Mouse (Mus musculus) forebrain, embryonic 16.5 days (tissue): ENCODE measurements around the gene Thap4. TPM values are rescaled to one million over a fixed set of nuclear protein-coding genes. Genes with fewer than 3 reads are reported as not detected.

Experiments used
- ATAC-seq: fragments of 200-750 bp; cut with Nextera tagmentation; 2 replicates; pipeline ENCODE4 v1.8.0; 2017; ENCODE audit warnings: mild to moderate bottlenecking, moderate library complexity
- H3K27ac ChIP-seq: fragments of 300-500 bp; sonication (generic); 2 replicates; pipeline ENCODE4 v1.5.1; 2014; ENCODE audit warnings: low read length, control low read depth
- H3K27me3 ChIP-seq: fragments of 300-500 bp; sonication (generic); replicated peaks from 2 replicates; pipeline ENCODE4 v1.6.1; 2014; ENCODE audit warnings: low read length; ENCODE audit not compliant: control insufficient read depth, insufficient read depth
- H3K36me3 ChIP-seq: fragments of 300-500 bp; sonication (generic); 2 replicates; pipeline ENCODE4 v1.6.1; 2014; ENCODE audit not compliant: control insufficient read depth, insufficient read depth
- H3K4me1 ChIP-seq: fragments of 300-500 bp; sonication (generic); replicated peaks from 2 replicates; pipeline ENCODE4 v1.6.1; 2014; ENCODE audit warnings: low read length; ENCODE audit not compliant: control insufficient read depth, insufficient read depth
- H3K4me2 ChIP-seq: fragments of 300-500 bp; sonication (generic); 2 replicates; pipeline ENCODE4 v1.6.1; 2014; ENCODE audit warnings: mild to moderate bottlenecking, low read length, control low read depth
- H3K4me3 ChIP-seq: fragments of 300-500 bp; sonication (generic); replicated peaks from 2 replicates; pipeline ENCODE4 v1.5.1; 2014; ENCODE audit warnings: mild to moderate bottlenecking, low read length, control low read depth
- H3K9ac ChIP-seq: fragments of 300-500 bp; sonication (generic); replicated peaks from 2 replicates; pipeline ENCODE4 v1.6.1; 2014; ENCODE audit warnings: low read depth, low read length, control low read depth
- H3K9me3 ChIP-seq: fragments of 300-500 bp; sonication (generic); 2 replicates; pipeline ENCODE4 v1.6.1; 2016; ENCODE audit warnings: low read length; ENCODE audit not compliant: control insufficient read depth
- WGBS: fragments of 180-500 bp; shearing (Covaris S2); extraction: QIAGEN DNeasy Blood & Tissue Kit; methylation state at CpG from one replicate; pipeline ENCODE4 v1.1.7; 2014; 5-methylcytosine and 5-hydroxymethylcytosine counted together
- polyA plus RNA-seq: library from polyadenylated mRNA; unstranded; fragments of >200 nt; fragmentation: Nextera tagmentation; extraction: Ambion mirVana; gene quantifications from 2 replicates; pipeline ENCODE4 v1.2.1, GENCODE M21; 2015

Thap4 gene
- polyA plus RNA-seq, 1 experiment from 2014 or later: 47.5 TPM

DNA sequence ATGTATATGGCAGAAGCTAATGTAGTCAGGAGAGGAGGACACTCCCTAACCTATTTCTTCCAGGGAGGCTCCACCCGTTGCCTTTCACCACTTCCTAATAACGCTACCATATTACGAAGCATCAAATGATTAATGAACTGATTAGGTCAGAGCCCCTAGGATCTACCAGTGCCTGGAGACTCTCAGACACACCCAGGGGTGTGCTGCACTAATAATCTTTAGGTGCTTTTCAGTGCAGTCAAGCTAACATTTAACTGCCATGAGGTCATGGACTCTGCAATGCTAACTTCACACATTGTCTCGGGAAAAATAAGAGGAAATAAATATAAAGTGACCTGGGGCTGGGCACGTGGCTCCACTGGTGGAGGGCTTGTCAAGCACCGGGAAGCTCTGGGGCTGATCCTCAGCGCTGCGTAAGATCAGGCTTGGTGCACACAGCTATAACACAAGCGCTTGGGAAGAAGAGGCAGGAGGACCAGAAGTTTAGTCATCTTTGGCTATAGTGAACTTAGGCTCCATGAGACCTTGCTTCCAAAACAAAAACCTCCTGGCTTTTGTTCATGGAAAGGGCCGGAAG, 51.1 kb downstream of the Thap4 start:
- 95% methylated on average over 10 of the region's 10 CpGs for WGBS
- H3K4me1 ChIP-seq: no peaks in the 10 kb centered on the region
- ATAC-seq: no peak

DNA sequence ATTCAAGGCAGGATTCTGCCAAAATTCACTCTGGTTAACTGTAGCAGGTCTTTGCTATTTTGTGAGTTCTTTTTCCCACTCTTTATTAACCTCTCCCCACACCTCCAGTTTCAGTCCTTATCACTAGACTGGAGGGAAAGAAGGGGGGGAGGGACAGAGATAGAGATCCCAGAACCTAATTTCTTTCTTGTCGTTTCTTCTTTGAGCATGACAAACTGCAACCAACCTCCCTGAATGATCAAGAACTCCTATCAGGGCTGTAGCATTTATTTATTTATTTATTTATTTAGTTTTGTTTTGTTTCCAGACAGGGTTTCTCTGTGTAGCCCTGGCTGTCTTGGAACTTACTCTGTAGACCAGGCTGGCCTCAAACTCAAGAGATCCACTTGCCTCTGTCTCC, 52.6 kb downstream of the Thap4 start:
- Histone ChIP-seq H3K4me3 (no peak overlapping the region), H3K4me2 (no peak overlapping the region), H3K27me3 (no peaks in the 10 kb centered on the region), H3K36me3 (peaks cover 5% of the 10 kb centered on the region), H3K27ac (no peak overlapping the region), H3K9me3 (no peaks in the 10 kb centered on the region), H3K9ac (no peak overlapping the region), H3K4me1 (no peaks in the 10 kb centered on the region)
- ATAC-seq: no peak
- 96% methylated on average over 1 of the region's 1 CpGs for WGBS

More for the DNA sequence above, 51.1 kb downstream of the Thap4 start:
- no peak overlapping the region for H3K27ac ChIP-seq
- H3K4me2 ChIP-seq: no peak overlapping the region
- H3K4me3 ChIP-seq: no peak overlapping the region
- H3K9ac ChIP-seq: no peak overlapping the region
- no peaks in the 10 kb centered on the region for H3K27me3 ChIP-seq
- H3K9me3 ChIP-seq: no peaks in the 10 kb centered on the region
- H3K36me3 ChIP-seq: peaks cover 5% of the 10 kb centered on the region

DNA sequence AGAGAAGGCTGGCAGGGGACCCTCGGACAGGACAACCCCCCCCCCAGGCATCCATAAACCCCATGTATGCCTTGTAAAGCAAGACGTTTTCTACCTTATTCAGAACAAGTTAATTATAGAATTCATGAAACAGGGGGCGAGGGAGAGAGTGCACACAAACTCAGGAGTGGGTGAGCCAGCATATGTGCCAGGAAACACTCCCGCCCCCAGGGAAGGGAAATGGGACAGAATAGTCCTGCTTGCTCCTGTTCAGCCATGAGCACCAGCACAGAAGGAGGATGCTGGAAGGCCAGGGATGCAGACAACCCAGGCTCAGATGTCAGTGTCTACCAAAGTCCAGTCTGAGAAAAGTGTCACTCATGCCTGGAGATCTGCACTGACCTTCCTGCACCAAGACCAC, 55.5 kb downstream of the Thap4 start:
- H3K4me1 ChIP-seq: no peaks in the 10 kb centered on the region
- ATAC-seq: no peak
- H3K27ac ChIP-seq: no peak overlapping the region
- H3K9me3 ChIP-seq: no peaks in the 10 kb centered on the region
- no peak overlapping the region for H3K9ac ChIP-seq
- WGBS: 71% methylated on average over 4 of the region's 4 CpGs
- H3K4me2 ChIP-seq: no peak overlapping the region
- H3K27me3 ChIP-seq: no peaks in the 10 kb centered on the region
- H3K36me3 ChIP-seq: peaks cover 5% of the 10 kb centered on the region; the same call in 1 of the 2 replicates
- H3K4me3 ChIP-seq: no peak overlapping the region

DNA sequence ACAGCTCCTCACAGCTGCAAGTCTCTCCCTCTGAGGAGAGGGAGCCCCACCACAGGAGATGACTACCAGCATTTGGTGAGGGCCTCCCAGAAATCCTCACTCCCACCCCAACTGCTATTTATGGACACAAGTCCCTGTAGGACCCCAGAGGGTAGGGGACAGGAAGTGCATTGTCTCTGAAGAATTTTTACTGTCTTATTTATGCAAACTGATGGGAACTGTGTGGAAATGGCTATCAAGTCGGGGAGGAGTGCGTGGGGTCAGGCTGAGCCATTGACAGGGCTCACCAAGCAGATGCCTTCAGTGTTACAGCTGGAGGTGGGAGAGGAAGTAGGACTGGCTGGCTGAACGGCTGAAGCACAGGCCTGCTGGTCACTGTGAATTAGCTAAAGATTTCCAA, 57.3 kb downstream of the Thap4 start:
- ATAC-seq: no peak
- WGBS: 85% methylated on average over 3 of the region's 3 CpGs
- H3K9me3 ChIP-seq: no peaks in the 10 kb centered on the region

DNA sequence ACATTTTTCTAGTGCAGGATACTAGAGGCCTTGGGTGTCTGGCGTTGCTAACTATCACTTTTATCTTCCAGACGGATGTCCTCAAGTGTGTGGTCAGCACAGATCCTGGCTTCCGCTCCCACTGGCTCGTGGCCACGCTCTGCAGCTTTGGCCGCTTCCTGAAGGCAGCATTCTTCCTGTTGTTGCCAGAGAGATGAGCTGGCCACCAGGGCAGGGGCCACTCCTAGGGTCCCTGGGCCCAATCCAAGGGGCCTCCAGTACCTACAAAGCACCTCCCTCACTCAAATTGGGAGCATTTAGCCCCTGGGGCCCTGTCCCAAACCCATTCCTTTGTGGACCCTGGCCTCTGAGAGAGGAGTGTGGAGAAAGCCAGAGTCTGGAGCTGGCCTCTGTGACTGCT, 59.7 kb downstream of the Thap4 start:
- Histone ChIP-seq H3K4me3 (no peak overlapping the region), H3K27me3 (no peaks in the 10 kb centered on the region), H3K9me3 (no peaks in the 10 kb centered on the region), H3K9ac (no peak overlapping the region), H3K27ac (no peak overlapping the region), H3K4me2 (no peak overlapping the region), H3K4me1 (no peaks in the 10 kb centered on the region), H3K36me3 (peaks cover 5% of the 10 kb centered on the region)
- no peak for ATAC-seq
- WGBS: 84% methylated on average over 6 of the region's 6 CpGs

More for the DNA sequence above, 57.3 kb downstream of the Thap4 start:
- H3K4me1 ChIP-seq: no peaks in the 10 kb centered on the region
- H3K27ac ChIP-seq: no peak overlapping the region; the same call in 1 of the 2 replicates
- H3K4me3 ChIP-seq: no peak overlapping the region
- no peak overlapping the region for H3K9ac ChIP-seq
- no peaks in the 10 kb centered on the region for H3K27me3 ChIP-seq
- 0 out of 2 replicates have a peak, but pooled peaks cover 2% of the 10 kb centered on the region for H3K36me3 ChIP-seq
- no peak overlapping the region for H3K4me2 ChIP-seq

DNA sequence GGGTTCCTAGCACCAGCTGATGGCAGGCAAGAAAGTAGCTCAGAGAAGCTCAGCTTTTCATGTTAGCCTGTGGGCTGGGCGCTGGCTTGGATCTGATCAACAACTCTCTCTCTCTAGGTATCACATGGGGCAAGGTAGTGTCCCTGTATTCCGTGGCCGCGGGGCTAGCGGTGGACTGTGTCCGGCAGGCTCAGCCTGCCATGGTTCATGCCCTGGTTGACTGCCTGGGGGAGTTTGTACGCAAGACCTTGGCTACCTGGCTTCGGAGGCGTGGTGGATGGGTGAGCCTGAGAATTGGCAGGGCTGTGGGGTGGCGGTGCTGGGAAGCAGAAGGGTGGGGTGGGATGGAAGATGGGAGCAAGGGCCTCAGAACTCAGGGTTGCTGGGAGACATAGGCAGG, 60.7 kb downstream of the Thap4 start:
- H3K36me3 ChIP-seq: peaks cover 5% of the 10 kb centered on the region

DNA sequence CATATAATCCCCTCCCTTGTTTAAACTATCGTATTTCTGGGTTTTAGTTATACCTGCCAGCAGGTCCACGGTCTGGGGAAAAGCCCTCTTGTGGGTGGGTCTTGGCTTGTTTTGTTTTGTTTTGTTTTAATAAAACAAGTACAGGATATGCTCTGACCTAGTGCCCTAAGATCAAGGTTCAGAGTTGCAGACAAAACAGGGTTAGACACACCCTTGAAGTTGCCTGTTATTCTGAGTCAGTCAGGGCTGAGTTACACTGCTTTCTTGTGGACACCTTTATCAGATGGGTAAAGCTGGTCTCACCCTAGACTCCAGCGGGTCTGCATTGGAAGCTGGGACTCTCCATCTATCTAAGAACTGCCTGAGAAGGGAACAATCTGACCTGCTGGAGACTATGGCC, 61.2 kb downstream of the Thap4 start:
- Histone ChIP-seq H3K27me3 (no peaks in the 10 kb centered on the region), H3K27ac (no peak overlapping the region), H3K4me1 (no peaks in the 10 kb centered on the region), H3K4me3 (no peak overlapping the region), H3K36me3 (peaks cover 5% of the 10 kb centered on the region), H3K9ac (no peak overlapping the region), H3K4me2 (no peak overlapping the region), H3K9me3 (no peaks in the 10 kb centered on the region)
- ATAC-seq: no peak
- WGBS: 86% methylated on average over 3 of the region's 3 CpGs

More for the DNA sequence above, 60.7 kb downstream of the Thap4 start:
- Histone ChIP-seq H3K9ac (no peak overlapping the region), H3K4me3 (no peak overlapping the region), H3K27ac (no peak overlapping the region), H3K4me2 (no peak overlapping the region), H3K9me3 (no peaks in the 10 kb centered on the region), H3K4me1 (no peaks in the 10 kb centered on the region), H3K27me3 (no peaks in the 10 kb centered on the region)
- no peak for ATAC-seq
- 95% methylated on average over 10 of the region's 10 CpGs for WGBS

DNA sequence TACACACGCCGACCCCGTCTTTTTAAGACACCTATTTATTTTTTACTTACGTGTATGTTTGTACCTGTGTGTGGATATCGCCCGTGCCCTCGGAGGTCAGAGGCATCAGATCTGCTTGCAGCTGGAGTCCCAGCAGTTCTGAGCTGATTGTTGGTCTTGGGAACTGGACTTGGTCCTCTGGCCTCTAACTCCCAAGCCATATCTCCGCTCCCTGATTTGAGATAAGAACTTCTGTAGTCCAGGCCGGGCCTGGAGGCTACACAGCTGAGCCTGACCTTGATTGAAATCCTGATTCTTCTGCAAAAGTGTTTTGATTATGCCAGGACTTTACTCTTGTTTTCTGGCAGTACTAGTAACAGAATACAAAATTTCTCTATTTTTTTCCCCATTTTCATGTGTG, 61.9 kb downstream of the Thap4 start:
- peaks cover 6% of the 10 kb centered on the region for H3K4me1 ChIP-seq
- ATAC-seq: no peak
- no peak overlapping the region for H3K4me3 ChIP-seq
- no peak overlapping the region for H3K27ac ChIP-seq
- no peaks in the 10 kb centered on the region for H3K27me3 ChIP-seq
- H3K36me3 ChIP-seq: peaks cover 5% of the 10 kb centered on the region
- 95% methylated on average over 9 of the region's 9 CpGs for WGBS
- no peaks in the 10 kb centered on the region for H3K9me3 ChIP-seq
- no peak overlapping the region for H3K4me2 ChIP-seq
- no peak overlapping the region for H3K9ac ChIP-seq

DNA sequence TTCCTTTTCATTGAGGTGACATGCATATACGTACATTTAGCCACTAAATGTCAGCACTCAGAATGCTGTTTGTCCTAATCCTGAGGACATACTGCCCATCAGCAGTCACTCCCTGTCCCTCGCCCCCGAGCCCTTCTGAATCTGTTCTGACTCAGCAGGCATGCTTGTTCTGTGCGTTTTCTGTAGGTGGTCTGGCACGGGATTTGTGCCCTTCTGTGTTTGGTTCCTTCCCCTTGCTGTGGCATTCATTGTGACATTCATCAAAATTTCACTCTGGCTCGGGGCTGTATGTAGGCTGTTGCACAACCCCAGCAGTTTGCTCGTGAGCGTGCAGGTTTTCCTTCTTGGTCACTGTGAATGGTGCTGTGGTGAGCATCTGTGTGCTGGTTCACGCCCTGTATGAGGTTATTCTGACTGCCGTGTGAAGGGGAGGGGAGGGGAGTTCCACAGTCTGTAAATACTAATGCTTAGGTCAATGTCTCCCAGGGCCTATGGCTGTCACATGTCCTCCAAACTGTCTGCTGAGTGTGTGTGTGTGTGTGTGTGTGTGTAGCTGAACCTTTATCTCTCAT, 62.8 kb downstream of the Thap4 start:
- no peaks in the 10 kb centered on the region for H3K9me3 ChIP-seq
- no peak overlapping the region for H3K4me2 ChIP-seq
- no peak overlapping the region for H3K9ac ChIP-seq
- 72% methylated on average over 10 of the region's 10 CpGs for WGBS
- H3K27me3 ChIP-seq: no peaks in the 10 kb centered on the region
- peaks cover 5% of the 10 kb centered on the region for H3K36me3 ChIP-seq
- peaks cover 15% of the 10 kb centered on the region for H3K4me1 ChIP-seq
- no peak overlapping the region for H3K4me3 ChIP-seq
- no peak overlapping the region for H3K27ac ChIP-seq
- no peak for ATAC-seq
